Mouse (Mus musculus) forebrain, embryonic 12.5 days (tissue): ENCODE measurements around the gene Pth2. TPM values are rescaled to one million over a fixed set of nuclear protein-coding genes. Genes with fewer than 3 reads are reported as not detected.
"Not testable (repeated sequence)": the region's sequence is repeated elsewhere in the genome, so short reads cannot be mapped to it uniquely, and the experiment has no call there.

Experiments
- ATAC-seq: fragments of 200-750 bp; cut with Nextera tagmentation; 2 replicates; pipeline ENCODE4 v1.8.0; 2017; ENCODE audit warnings: moderate TSS enrichment; ENCODE audit not compliant: low FRiP score
- H3K27ac ChIP-seq: fragments of 300-500 bp; sonication (generic); 2 replicates; pipeline ENCODE4 v1.5.1; 2016; ENCODE audit warnings: mild to moderate bottlenecking
- H3K27me3 ChIP-seq: fragments of 300-500 bp; sonication (generic); 2 replicates; pipeline ENCODE4 v1.6.1; 2016; ENCODE audit warnings: mild to moderate bottlenecking
- H3K36me3 ChIP-seq: fragments of 300-500 bp; sonication (generic); replicated peaks from 2 replicates; pipeline ENCODE4 v1.6.1; 2016; ENCODE audit warnings: mild to moderate bottlenecking
- H3K4me1 ChIP-seq: fragments of 300-500 bp; sonication (generic); 2 replicates; pipeline ENCODE4 v1.6.1; 2016
- H3K4me2 ChIP-seq: fragments of 300-500 bp; sonication (generic); 2 replicates; pipeline ENCODE4 v1.6.1; 2016; ENCODE audit warnings: mild to moderate bottlenecking, moderate library complexity
- H3K4me3 ChIP-seq: fragments of 300-500 bp; sonication (generic); replicated peaks from 2 replicates; pipeline ENCODE4 v1.5.1; 2016; ENCODE audit warnings: mild to moderate bottlenecking
- H3K9ac ChIP-seq: fragments of 300-500 bp; sonication (generic); 2 replicates; pipeline ENCODE4 v1.6.1; 2016; ENCODE audit warnings: mild to moderate bottlenecking
- H3K9me3 ChIP-seq: fragments of 300-500 bp; sonication (generic); 2 replicates; pipeline ENCODE4 v1.6.1; 2016
- WGBS: fragments of 180-500 bp; shearing (Covaris S2); methylation state at CpG from one replicate; pipeline ENCODE4 v1.1.7; 2016; 5-methylcytosine and 5-hydroxymethylcytosine counted together
- polyA plus RNA-seq: library from polyadenylated mRNA; unstranded; fragments of >200 nt; fragmentation: Nextera tagmentation; extraction: Ambion mirVana; gene quantifications from 2 replicates; pipeline ENCODE4 v1.2.1, GENCODE M21; 2016

Pth2 gene
- polyA plus RNA-seq, 1 experiment from 2014 or later: 1.5 TPM

DNA sequence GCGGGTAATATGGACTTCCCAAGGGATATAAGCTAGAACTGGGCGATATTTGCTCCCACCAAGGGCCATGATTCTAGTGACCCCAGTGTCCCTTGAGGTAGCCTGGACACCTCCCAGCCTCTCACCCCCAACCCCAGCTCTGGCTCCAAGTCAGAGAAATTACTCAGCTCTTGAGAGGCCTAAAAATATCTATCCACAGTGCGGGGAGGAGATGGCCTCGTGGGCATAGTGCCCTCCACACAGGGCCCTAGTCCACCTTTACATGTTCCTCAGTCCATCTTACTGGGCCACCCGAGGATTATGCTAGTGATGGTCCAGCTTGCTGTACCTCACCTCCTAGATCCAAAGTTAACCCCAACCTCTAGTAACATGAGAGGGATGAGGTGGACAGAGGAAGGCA, 16.0 kb upstream of the Pth2 start:
- peaks cover 75% of the 10 kb centered on the region for H3K27me3 ChIP-seq
- H3K9ac ChIP-seq: no peak overlapping the region
- peaks cover 8% of the 10 kb centered on the region for H3K36me3 ChIP-seq
- H3K27ac ChIP-seq: no peak overlapping the region
- peaks cover 6% of the 10 kb centered on the region for H3K9me3 ChIP-seq
- H3K4me3 ChIP-seq: peak overlapping the region; percentile 45
- ATAC-seq: no peak
- peak overlapping the region; percentile 69; the same call in 1 of the 2 replicates for H3K4me2 ChIP-seq
- WGBS: 66% methylated on average over 5 of the region's 5 CpGs
- H3K4me1 ChIP-seq: peaks cover 32% of the 10 kb centered on the region

DNA sequence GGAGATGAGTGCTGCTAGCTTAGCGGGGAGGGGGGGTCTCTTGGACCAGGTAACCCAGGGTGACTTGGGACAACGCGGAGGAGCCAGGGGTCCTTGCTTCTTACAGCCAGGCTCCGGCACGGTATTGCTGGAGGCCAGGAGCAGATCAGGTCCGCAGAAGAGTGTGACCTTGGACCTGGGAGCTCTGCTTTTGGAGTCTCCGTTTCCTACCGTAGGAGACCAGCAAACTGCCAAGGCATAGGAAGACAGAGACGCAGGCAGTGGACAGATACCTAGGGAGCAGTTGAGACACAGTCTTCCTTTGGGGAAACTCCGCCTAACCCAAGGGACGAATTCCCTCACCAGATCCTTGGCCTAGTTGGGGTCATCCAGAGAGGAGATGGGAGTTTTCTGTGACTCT, 15.1 kb upstream of the Pth2 start:
- Histone ChIP-seq H3K36me3 (no peaks in the 10 kb centered on the region), H3K9ac (no peak overlapping the region), H3K27ac (no peak overlapping the region), H3K4me2 (peak overlapping the region; percentile 11; the same call in 1 of the 2 replicates), H3K4me1 (peaks cover 32% of the 10 kb centered on the region), H3K4me3 (peak overlapping the region; percentile 45; the same call in 1 of the 2 replicates), H3K9me3 (peaks cover 8% of the 10 kb centered on the region), H3K27me3 (peaks cover 83% of the 10 kb centered on the region)
- WGBS: 48% methylated on average over 11 of the region's 11 CpGs
- ATAC-seq: no peak

DNA sequence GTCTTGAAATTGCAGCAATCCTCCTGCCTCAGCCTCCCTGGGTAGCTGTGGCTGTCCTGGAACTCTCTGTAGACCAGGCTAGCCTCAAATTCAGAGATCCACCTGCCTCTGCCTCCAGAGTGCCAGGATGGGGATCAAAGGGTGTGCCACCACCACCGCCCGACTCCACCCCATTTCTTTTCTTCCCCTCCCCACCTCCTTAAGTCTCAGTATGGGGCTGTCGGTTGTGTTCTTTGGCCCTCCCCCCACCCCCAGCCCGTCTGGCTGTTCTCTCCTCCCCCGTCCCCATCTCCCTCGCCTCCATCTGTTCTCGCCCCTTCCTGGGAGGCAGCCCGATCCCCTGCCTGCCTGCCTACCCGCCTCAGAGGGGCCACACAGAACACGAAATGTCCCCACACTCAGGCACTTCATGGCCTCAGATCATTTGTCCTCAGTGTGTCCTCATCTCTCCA, 13.8 kb upstream of the Pth2 start:
- H3K36me3 ChIP-seq: no peaks in the 10 kb centered on the region
- WGBS: 27% methylated on average over 10 of the region's 10 CpGs
- no peak overlapping the region for H3K9ac ChIP-seq
- H3K27me3 ChIP-seq: peaks cover 95% of the 10 kb centered on the region
- peak overlapping the region; percentile 50; the same call in 1 of the 2 replicates for H3K27ac ChIP-seq
- H3K9me3 ChIP-seq: peaks cover 8% of the 10 kb centered on the region
- no peak overlapping the region for H3K4me3 ChIP-seq
- no peak overlapping the region for H3K4me2 ChIP-seq
- no peak for ATAC-seq
- peaks cover 29% of the 10 kb centered on the region for H3K4me1 ChIP-seq

DNA sequence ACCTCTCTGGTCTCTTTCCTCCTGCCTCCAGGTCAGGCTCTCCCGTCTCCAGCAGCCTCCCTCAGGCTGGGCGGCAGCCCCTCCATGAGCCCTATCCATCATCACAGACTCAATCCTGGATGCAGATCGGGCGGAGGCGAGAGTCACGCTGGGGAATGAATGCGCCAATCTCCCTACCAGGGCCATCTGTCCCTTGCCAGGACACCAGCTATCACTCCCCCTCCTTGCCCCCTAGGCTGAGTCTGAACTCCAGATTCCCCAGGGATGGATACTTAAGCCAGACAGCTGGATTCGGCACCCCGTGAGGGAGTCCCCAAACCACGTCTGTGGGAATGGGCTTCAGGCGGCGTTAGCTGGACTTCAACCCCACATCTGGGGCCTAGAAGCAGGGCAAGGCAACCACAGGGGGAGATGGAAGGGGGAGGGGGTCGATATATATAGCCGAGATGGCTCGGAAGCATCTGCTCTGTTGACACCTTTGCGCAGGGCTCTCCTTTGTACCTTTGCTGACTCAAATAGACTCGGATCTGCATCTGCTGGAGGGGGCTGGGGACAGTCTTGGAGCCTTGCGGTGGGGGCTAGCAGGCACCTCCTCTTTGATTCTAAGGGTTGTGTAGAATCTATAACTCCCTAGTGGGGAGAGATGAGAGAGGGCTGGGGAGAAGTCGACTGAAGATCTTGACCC, 12.9 kb upstream of the Pth2 start:
- Histone ChIP-seq H3K4me3 (peak overlapping the region; percentile 7; the same call in 1 of the 2 replicates), H3K27me3 (peaks cover 98% of the 10 kb centered on the region), H3K4me2 (peak overlapping the region; percentile 27), H3K4me1 (peaks cover 21% of the 10 kb centered on the region), H3K9me3 (peaks cover 8% of the 10 kb centered on the region), H3K27ac (0 out of 2 replicates have a peak overlapping the region, but pooled peaks have one; percentile 42), H3K36me3 (no peaks in the 10 kb centered on the region), H3K9ac (no peak overlapping the region)
- ATAC-seq: no peak
- WGBS: 3% methylated on average over 19 of the region's 19 CpGs

DNA sequence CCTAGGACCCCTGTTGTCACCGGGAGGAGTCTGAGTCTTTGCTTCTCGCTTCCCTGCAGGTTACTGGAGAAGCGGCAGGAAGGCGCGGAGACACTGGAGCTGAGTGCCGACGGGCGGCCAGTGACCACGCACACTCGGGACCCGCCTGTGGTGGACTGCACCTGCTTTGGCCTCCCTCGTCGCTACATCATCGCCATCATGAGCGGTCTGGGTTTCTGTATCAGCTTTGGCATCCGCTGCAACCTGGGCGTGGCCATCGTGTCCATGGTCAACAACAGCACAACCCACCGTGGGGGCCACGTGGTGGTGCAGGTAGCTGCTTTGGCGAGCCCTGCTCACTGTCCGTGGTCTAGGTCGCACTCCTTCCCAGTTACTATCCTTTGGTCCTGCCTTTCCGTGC, 12.1 kb upstream of the Pth2 start:
- Histone ChIP-seq H3K9me3 (peaks cover 8% of the 10 kb centered on the region), H3K9ac (no peak overlapping the region), H3K27ac (no peak overlapping the region), H3K4me1 (peaks cover 19% of the 10 kb centered on the region), H3K4me3 (peak overlapping the region; percentile 4; the same call in 1 of the 2 replicates), H3K4me2 (peak overlapping the region; percentile 27), H3K36me3 (no peaks in the 10 kb centered on the region), H3K27me3 (peaks cover 95% of the 10 kb centered on the region)
- WGBS: 3% methylated on average over 24 of the region's 24 CpGs
- no peak for ATAC-seq

DNA sequence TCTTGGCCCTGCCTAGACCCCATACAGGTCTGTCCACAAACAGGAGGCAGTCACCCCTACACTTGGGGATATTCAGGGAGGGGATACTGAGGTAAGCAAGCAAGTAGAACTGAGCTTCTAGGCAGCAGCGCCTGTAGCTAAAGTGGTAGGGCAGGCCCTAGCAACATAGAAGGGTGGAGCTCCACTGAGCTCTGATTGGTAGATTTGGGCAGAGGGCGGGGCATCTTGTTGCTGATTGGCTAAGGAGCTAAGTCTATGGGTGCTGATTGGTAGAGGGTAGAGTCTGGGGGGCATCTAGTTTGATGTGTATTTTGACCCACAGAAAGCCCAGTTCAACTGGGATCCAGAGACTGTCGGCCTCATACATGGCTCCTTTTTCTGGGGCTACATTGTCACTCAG, 11.3 kb upstream of the Pth2 start:
- peaks cover 8% of the 10 kb centered on the region for H3K9me3 ChIP-seq
- H3K27me3 ChIP-seq: peaks cover 95% of the 10 kb centered on the region
- peaks cover 14% of the 10 kb centered on the region; the same call in 1 of the 2 replicates for H3K4me1 ChIP-seq
- no peak overlapping the region for H3K9ac ChIP-seq
- no peak for ATAC-seq
- 91% methylated on average over 3 of the region's 3 CpGs for whole genome bisulfite sequencing
- H3K36me3 ChIP-seq: no peaks in the 10 kb centered on the region
- no peak overlapping the region for H3K4me3 ChIP-seq
- no peak overlapping the region for H3K4me2 ChIP-seq
- no peak overlapping the region for H3K27ac ChIP-seq

DNA sequence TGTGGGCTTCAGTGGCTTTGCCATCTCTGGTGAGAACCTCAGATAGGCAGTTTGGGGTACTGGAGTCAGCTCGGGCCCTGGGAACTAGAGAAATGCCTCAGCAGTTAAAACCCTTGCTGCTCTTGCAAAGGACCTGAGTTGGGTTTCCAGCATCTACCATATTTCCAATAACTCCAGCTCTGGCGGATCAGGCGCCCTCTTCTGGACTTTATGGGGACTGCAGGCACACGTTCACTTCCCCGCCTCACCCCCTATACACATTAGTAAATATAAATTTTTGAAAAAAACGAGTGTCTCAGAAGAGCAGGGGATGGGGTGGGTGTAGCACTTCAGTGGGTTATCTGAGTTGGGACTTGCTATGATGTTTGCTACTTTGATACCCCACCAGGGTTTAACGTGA, 7.8 kb upstream of the Pth2 start:
- 60% methylated on average over 7 of the region's 7 CpGs for WGBS
- peaks cover 24% of the 10 kb centered on the region for H3K4me1 ChIP-seq
- H3K27me3 ChIP-seq: peaks cover 95% of the 10 kb centered on the region
- no peak for ATAC-seq
- H3K9ac ChIP-seq: no peak overlapping the region
- H3K9me3 ChIP-seq: peaks cover 8% of the 10 kb centered on the region
- no peak overlapping the region for H3K4me2 ChIP-seq
- no peak overlapping the region for H3K4me3 ChIP-seq
- H3K27ac ChIP-seq: no peak overlapping the region
- H3K36me3 ChIP-seq: no peaks in the 10 kb centered on the region

DNA sequence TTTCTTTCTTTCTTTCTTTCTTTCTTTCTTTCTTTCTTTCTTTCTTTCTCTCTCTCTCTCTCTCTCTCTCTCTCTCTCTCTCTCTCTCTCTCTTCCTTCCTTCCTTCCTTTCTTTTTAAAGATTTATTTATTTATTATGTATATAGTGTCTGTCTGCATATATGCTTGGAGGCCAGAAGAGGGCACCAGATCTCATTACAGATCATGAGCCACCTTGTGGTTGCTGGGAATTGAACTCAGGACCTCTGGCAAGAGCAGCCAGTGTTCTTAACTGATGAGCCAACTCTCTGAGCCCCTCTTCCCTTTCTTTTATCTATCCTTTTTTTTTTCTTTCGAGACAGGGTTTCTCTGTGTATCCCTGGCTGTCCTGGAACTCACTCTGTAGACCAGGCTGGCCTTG, 7.0 kb upstream of the Pth2 start:
- peaks cover 16% of the 10 kb centered on the region for H3K4me1 ChIP-seq
- not testable (repeated sequence) for H3K4me3 ChIP-seq, H3K27ac ChIP-seq, ATAC-seq, H3K36me3 ChIP-seq, H3K4me2 ChIP-seq, H3K9me3 ChIP-seq, H3K9ac ChIP-seq
- peaks cover 95% of the 10 kb centered on the region for H3K27me3 ChIP-seq
- 74% methylated on average over 1 of the region's 1 CpGs for WGBS

DNA sequence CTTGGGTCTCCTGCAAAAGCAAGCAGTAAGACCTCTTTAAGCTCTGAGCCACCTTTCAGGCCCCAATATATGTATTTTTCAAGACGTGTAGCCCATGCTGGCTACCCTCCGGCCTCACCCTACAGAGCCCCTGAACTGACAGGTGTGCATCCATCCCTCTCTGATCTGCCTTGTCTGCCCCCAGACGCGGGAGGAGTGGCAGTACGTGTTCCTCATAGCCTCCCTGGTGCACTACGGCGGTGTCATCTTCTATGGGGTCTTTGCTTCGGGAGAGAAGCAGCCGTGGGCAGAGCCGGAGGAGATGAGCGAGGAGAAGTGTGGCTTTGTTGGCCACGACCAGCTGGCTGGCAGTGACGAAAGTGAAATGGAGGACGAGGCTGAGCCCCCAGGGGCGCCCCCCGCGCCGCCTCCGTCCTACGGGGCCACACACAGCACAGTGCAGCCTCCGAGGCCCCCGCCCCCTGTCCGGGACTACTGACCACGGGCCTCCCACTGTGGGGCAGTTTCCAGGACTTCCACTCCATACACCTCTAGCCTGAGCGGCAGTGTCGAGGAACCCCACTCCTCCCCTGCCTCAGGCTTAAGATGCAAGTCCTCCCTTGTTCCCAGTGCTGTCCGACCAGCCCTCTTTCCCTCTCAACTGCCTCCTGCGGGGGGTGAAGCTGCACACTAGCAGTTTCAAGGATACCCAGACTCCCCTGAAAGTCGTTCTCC, 6.1 kb upstream of the Pth2 start:
- peak overlapping the region; percentile 33 for H3K4me2 ChIP-seq
- peak overlapping the region; percentile 19; the same call in 1 of the 2 replicates for H3K4me3 ChIP-seq
- 2% methylated on average over 29 of the region's 29 CpGs for WGBS
- no peak overlapping the region for H3K9ac ChIP-seq
- peaks cover 95% of the 10 kb centered on the region for H3K27me3 ChIP-seq
- no peaks in the 10 kb centered on the region for H3K36me3 ChIP-seq
- H3K27ac ChIP-seq: no peak overlapping the region
- peaks cover 15% of the 10 kb centered on the region for H3K4me1 ChIP-seq
- no peak for ATAC-seq
- H3K9me3 ChIP-seq: peaks cover 3% of the 10 kb centered on the region

DNA sequence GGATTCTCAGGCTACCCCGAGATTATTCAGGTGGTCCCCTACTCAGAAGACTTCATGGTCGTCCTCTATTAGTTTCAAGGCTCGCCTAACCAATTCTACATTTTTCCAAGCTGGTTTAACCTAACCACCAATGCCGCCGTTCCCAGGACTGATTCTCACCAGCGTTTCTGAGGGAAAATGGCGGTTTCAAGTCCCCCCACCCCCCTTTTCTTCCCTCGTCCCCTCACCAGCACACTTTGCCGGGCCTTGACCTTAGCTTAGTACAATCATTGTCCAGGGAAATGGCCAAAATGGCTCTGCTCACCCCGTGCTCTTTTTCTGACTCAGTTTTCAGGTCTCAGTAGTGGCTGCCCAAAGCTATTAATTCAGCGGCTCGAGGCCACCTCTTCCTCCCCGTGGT, 5.4 kb upstream of the Pth2 start:
- under 1% methylated on average over 13 of the region's 13 CpGs for WGBS
- no peak overlapping the region; the same call in 1 of the 2 replicates for H3K4me3 ChIP-seq

DNA sequence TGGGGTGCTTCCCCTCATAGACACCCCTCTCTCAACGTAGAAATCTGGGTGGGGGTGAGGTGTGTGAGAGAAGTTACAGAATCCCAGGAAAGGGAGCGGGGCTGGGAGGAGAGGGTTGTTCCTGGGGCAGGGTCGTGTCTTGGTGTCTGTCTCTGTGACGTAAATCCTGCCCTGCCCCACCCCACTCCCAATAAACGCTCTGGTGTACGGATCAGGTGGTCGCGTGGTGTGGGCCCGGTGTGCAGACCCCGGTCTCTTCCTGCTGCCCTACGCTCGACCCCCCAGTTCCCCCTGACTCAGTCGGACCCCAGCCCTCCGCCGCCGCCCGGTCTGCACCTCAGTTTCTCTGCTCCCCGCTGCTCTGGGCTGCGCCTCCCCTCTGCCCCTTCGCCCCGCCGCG, 4.9 kb upstream of the Pth2 start:
- Histone ChIP-seq H3K4me3 (peak overlapping the region; percentile 23), H3K4me1 (peaks cover 15% of the 10 kb centered on the region), H3K4me2 (peak overlapping the region; percentile 39), H3K9ac (peak overlapping the region; percentile 22; the same call in 1 of the 2 replicates), H3K27me3 (peaks cover 96% of the 10 kb centered on the region), H3K36me3 (no peaks in the 10 kb centered on the region), H3K9me3 (no peaks in the 10 kb centered on the region), H3K27ac (no peak overlapping the region)
- no peak for ATAC-seq
- WGBS: under 1% methylated on average over 23 of the region's 23 CpGs

More for the DNA sequence above, 5.4 kb upstream of the Pth2 start:
- no peaks in the 10 kb centered on the region for H3K36me3 ChIP-seq
- H3K27ac ChIP-seq: no peak overlapping the region
- no peak overlapping the region for H3K4me2 ChIP-seq
- no peak overlapping the region for H3K9ac ChIP-seq
- ATAC-seq: no peak
- peaks cover 15% of the 10 kb centered on the region for H3K4me1 ChIP-seq
- H3K27me3 ChIP-seq: peaks cover 95% of the 10 kb centered on the region
- H3K9me3 ChIP-seq: no peaks in the 10 kb centered on the region

DNA sequence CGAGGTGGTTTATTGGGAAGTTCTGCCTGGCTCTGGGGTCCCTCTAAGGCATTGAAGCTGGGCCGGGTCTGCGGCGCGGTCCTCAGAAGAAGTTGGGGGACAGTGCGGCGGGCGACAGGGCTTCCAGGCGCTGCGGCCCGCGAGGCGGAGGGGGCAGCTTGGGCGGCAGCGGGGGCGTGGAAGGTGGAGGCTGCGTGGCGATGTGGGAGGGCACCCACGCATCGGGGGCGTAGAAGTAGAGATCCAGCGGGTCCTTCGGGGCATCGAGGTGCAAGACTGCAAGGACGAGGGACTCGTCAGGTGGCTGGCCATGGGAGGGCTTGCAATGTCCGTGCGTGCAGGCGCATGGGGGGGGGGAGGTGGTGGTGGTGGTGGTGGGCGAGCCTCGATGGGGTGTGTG, 4.4 kb upstream of the Pth2 start:
- Histone ChIP-seq H3K36me3 (no peaks in the 10 kb centered on the region), H3K4me1 (peaks cover 18% of the 10 kb centered on the region), H3K27me3 (peaks cover 96% of the 10 kb centered on the region), H3K27ac (no peak overlapping the region), H3K4me2 (peak overlapping the region; percentile 39), H3K9me3 (no peaks in the 10 kb centered on the region), H3K9ac (peak overlapping the region; percentile 22; the same call in 1 of the 2 replicates), H3K4me3 (peak overlapping the region; percentile 23)
- ATAC-seq: no peak
- WGBS: 1% methylated on average over 31 of the region's 31 CpGs
